Mouse (Mus musculus): Measurements from ENCODE around the gene Hnrnpu.

The Hnrnpu gene

GRCm38 (mm10) chr1:178340213-178340612 is 2.6 kb upstream of the Hnrnpu start:
- DNase-seq (ENCODE audit: low spot score): no peak

DNA sequence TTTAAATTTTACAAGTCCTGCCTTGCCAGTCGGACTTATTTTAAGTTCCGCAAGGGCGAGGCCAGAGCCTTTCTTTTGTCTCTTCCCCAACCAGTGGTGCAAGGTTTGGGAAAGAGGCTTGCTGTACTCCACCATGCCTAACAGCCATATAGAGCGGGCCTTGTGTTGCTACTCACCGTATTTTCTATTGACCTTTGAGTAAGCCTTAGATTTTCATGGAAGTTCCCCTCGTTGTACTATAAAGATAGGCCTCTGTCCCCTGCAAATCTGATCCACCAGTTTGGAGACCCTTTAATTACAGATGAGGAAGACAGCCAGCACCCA is 683 bp upstream of the Hnrnpu start:
- peak; percentile 34 for DNase-seq (ENCODE audit: low spot score)

GRCm38 (mm10) chr1:178336777-178337481 is 668 bp downstream of the Hnrnpu start:
- peak; percentile 31 for DNase-seq (ENCODE audit: low spot score)

- peak; percentile 96 for DNase-seq (ENCODE audit: low spot score)
Observed at GRCm38 (mm10) chr1:178336289-178336775, 1.3 kb downstream of the Hnrnpu start.

DNA sequence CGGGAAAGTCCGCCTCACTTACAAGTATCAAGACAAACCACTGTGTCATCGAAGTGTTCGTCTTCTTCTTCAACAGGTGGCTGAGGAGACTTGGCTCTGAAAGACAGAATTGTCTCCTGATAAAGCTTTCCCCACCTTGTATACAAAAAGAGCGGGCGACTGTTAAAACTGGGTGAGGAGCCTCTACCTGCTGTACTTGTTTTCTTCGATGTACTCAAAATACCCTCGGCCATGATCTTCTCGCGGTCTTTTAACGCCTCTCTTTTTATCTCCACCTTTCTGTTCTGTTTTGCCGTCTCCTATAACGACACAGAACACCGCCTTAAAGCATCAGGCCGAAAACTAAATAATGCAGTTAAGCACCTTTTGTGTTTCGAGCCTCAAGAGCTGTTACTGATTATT is 1.7 kb downstream of the Hnrnpu start:
- DNase-seq (ENCODE audit: low spot score): no peak

DNA sequence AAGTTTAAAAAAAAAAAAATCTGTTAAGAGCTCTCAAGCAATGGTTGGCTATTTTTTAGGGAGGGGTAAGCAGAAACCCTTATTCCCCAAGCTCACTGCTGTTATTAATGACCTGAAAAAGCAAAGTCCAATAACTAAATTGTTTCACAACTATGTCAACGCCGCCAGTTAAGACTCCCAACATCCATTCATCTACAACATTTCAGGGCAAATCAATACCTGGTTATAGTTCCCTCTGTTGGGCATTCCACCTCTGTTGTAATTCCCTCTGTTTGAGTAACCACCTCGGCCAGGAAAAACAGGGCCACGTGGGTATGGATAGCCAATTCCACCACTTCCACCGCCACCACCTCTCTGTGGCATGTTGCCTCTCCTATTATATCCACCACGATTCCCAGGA is 7.7 kb downstream of the Hnrnpu start:
- DNase-seq (ENCODE audit: low spot score): no peak

DNA sequence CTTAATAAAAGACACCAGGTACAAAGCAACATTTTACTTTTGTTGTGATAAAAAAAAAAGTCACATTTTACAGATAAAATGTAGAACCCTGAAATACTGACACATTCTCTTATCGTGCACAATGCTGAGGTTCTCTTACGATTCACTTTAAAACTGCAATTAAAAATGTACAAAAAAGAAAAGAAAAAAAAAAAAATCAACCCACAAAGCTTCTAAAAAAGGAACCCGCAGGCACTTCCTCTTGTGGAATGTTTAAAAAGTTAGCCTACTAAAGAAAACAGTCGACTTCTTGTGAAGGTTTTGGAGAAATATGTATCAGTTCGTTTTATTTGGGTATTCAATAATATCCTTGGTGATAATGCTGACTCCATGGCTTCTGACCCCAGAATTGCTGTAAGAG is 8.6 kb downstream of the Hnrnpu start:
- DNase-seq (ENCODE audit: low spot score): no peak

DNA sequence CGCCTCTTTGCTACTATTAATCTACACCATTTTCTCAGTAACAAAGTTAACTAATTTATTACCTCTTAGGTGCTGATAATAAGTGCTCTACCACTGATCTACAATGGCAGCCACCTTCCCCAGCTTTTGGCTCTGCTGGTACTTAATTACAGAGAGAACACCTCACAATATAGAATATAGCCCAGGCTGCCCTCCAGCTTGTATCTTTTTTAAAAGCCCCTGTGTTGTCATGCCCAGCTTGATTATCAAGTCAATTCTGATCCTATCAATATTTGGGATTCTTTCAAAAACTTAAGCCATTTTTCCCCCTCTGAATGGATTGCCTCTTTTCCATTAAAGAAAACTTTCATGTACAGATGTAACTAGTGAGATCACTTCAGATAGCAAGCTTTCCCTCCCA is 10.6 kb downstream of the Hnrnpu start:
- no peak for DNase-seq (ENCODE audit: low spot score)

DNA sequence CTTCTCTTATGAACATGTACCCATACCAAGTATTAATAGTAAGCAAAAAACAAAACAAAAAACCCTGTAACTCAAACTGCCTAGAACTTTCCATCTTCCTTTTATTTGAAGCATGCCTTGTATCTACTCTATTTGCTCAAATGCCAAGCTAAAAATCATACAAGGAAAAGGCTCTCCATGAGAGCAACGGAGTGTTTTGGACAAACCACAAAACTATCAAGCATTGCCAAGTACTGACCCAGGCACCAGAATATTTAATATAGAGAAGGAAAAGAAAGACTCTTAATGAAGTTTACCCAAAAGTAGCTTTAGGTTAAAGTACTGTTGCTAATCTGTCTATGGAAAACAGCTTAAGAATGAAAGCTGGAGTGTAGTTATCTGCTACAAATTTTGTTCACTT is 11.2 kb downstream of the Hnrnpu start:
- no peak for DNase-seq (ENCODE audit: low spot score)

DNA sequence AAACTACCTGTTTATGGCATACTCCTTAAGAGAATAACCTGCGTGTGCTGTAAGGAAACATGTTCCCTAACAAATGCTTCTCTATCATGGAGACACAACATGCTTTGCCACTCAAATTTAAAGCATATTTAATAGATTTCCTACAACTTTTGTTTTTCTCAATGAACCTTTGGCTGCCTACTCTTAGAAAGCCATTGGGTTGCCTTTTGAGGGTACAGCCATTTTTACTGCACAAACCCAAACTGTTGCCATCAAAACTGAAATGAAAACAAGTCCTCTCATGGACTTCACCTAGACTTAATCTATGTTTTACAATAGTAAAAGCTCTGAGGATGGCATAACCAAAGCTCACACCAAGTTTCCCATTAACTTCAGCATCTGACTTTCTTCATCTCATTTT is 13.0 kb downstream of the Hnrnpu start:
- DNase-seq (ENCODE audit: low spot score): no peak

DNA sequence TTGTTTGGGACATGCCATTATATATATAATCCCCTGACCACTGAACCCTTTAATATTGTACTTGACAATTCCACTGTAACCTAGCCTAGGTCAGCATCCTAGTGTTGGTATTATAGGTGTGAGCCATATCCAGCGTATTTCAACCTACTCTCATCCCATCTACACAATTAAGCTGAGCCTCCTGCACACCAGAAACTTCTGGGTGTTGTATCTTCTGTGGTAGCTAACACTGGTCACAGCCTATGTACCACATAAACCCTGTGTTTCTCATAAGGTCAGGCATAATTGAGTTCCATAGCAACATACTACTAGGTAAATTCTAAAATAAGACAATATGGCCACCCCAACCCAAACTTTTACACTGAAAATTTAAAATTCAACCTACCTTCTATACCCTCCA is 14.4 kb downstream of the Hnrnpu start:
- no peak for DNase-seq (ENCODE audit: low spot score)

DNA sequence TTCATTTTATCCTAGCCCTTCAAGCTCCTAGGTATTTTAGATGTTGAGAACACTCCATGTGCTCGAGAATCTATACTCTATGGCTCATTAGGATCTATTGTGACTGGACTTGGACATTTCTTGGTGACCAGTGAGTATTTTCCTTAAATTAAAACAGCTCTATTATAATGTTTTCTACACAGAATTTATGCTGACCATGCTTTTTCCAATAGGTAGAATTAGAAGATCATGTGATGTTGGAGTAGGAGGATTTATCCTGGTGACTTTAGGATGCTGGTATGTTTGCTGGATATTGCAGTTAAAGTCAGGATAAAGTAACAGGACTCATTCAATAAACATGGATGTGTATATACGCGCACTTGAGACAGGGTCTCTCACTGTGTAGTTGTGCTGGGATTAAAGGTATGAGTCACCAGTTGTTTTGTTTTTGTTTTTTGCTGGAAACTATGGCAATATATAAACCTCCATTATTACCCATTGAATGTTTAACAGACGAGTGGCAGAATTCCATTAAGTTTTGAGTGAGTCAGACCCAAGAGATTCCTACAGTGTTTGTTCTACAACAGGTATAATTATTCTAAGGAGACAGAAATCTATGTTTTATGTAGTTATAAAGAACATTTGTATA is 15.8 kb downstream of the Hnrnpu start:
- DNase-seq (ENCODE audit: low spot score): no peak

GRCm38 (mm10) chr1:178320723-178321590 is 16.6 kb downstream of the Hnrnpu start:
- DNase-seq (ENCODE audit: low spot score): no peak

- DNase-seq (ENCODE audit: low spot score): no peak
Observed at GRCm38 (mm10) chr1:178320038-178320722, 17.4 kb downstream of the Hnrnpu start.

DNA sequence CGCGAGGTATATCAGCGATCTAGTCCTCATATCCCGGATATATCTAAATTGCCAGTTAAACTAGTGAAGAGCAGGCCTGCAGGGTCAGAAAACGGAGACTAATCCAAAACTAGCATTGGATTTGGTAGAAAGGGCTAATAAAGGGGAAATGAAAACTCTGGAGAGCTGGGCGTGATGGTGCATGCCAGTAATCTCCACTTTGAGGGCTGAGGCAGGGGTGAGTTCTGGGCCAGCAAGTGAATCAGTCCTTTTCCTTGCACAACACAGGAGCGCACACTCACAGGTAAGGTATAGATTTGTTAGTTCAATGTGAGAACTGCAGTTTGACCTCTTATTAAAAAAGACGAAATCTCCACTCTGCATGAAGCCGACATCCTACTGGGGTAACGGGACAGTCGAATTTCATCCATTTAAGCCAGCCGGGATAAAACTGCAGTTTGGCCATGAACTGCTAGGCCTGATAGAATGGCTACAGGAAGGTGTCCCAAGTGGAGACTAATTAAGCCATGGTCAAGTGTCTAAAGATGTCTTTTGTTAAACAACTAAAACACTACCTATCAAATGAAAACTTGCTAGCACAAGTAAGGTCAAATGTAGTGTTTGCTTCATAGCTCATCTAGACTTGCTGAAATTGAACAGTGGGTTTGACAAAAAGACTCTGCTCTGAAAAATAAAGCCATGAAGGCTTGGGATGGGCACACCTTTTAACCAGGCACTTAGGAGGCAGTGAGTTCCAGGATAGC is 18.1 kb downstream of the Hnrnpu start:
- DNase-seq (ENCODE audit: low spot score): peak; percentile 41

- peak; percentile 97 for DNase-seq (ENCODE audit: low spot score)
Observed at GRCm38 (mm10) chr1:178318389-178319184, 19.0 kb downstream of the Hnrnpu start, which contains the start of gene Cox20. Gene Cox20, plus strand, starts transcription at chr1:178319130.

- DNase-seq (ENCODE audit: low spot score): peak; percentile 89
Observed at GRCm38 (mm10) chr1:178318002-178318388, 19.6 kb downstream of the Hnrnpu start.

DNA sequence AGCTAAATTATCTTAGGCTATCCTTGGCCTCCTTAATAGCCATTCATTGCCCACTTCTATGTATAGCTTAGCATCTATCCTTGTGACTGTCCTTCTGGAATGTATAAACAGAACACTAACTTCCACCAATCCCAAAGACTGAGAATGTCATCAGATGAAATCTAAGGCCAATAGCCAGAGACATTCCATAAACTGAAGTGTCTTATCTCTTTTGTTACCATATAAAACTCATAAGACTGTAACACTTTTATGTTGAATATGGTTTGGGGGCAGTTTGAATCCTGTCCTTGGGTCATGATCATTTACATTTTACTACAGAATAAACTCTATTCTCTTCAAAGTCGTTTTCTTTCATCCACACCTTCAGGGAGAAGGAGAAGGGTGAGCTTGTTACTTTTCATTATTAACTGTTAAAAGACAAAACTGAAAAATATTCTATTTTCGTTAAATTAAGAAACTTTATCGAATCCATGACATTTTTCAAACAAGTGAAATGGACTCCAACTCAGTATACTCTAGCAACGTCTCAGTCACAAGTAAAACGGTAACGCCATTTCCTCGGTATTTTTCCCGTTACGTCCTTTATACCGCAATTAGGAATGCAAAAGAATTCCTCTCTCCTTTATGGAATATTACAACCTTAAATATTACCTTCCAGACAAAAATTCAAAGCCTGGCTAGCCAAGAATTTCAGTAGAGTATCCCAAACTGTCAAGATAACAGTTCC is 20.2 kb downstream of the Hnrnpu start:
- DNase-seq (ENCODE audit: low spot score): no peak

DNA sequence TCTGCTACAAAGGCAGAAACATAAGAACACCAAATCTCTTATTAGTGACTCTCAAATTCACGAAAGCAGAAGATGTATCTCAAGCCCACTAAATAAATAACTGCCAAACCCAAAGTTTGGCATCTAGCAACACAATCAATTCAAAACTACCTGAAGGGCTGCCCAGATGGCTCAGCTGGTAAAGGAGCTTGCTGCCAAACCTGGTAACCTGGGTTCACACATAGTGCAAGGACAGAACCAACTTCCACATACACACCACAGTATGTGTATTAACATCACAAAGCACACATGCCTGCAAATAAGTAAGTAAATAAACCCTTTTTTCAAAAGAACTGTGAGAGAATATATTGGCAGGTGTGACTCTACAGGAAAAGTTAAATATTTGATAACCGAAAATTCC is 23.4 kb downstream of the Hnrnpu start:
- DNase-seq (ENCODE audit: low spot score): no peak

GRCm38 (mm10) chr1:178313039-178313597 is 24.5 kb downstream of the Hnrnpu start:
- DNase-seq (ENCODE audit: low spot score): no peak
